Mouse (Mus musculus): ENCODE data around the gene Arl5a. TPM values are rescaled to one million over a fixed set of nuclear protein-coding genes. Genes with fewer than 3 reads are reported as not detected.

The Arl5a gene
- total and polyA plus RNA-seq, 2 experiments from 2014 or later, result 27.8 to 56.5 TPM

DNA sequence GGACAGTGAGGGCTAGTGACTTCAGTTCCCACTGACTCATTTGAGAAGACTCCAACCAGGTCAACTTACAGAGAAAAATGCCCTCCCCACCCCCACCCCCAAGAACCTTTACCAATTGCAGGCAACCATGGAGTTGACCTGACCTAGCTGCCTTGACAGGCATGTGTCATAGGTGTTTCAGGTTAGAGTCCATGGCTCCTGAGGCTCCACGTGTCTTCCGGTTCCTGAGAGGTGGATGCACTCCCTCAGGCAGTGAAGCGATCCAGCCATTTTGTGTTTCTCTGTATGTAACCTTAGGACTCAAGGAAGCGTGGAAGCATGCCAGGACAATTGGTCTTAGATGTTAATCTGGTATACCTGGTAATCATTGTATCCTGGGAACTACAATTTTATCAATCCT lies 13.7 kb upstream of the Arl5a start:
- WGBS, result 96% methylated on average over 4 of the region's 4 CpGs
- H3K27me3 ChIP-seq (ENCODE audit: insufficient read depth, low read length), result no peaks in the 10 kb centered on the region
- H3K27ac ChIP-seq (ENCODE audit: low read depth, low read length), result no peak overlapping the region
- no peak for ATAC-seq (ENCODE audit: low FRiP score)
- no peak overlapping the region for H3K4me3 ChIP-seq (ENCODE audit: low read depth, low read length)
- no peak for TF ChIP-seq CTCF (IDR thresholded peaks at IDR 0.05)
- H3K4me1 ChIP-seq (ENCODE audit: insufficient read depth, low read length), result no peaks in the 10 kb centered on the region
- H3K9me3 ChIP-seq (ENCODE audit: low read length), result no peaks in the 10 kb centered on the region
- no peak for DNase-seq (ENCODE audit: low spot score)
- no peak overlapping the region for H3K4me2 ChIP-seq (ENCODE audit: low read depth, low read length, poor library complexity, severe bottlenecking)
- no peak overlapping the region for H3K9ac ChIP-seq (replicated peaks; ENCODE audit: low read length, poor library complexity, severe bottlenecking)
- peaks cover 6% of the 10 kb centered on the region; the same call in 1 of the 2 replicates for H3K36me3 ChIP-seq (ENCODE audit: insufficient read depth, low read length)

DNA sequence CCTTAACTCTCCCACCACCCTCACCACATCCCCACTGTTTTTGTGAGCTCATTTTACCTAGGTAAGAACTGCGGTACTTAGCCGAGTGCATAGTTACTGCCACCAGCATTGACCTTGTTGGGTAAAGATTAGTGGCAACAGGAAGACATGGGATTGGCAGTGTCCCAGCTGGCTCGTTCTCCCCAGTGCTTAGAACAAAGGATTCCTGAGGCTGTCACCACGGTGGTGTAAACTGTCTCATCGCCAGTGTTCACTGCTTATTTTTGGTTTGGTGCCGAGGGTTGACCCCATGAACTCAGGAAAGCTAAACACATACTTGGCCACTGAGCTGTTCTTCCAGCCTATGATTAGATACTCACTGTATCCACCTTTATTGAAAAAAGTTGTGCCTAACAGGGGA lies 13.3 kb upstream of the Arl5a start:
- H3K4me3 ChIP-seq (ENCODE audit: low read depth, low read length), result no peak overlapping the region
- 51% methylated on average over 6 of the region's 6 CpGs for WGBS
- no peaks in the 10 kb centered on the region for H3K27me3 ChIP-seq (ENCODE audit: insufficient read depth, low read length)
- peak; percentile 63 for DNase-seq (ENCODE audit: low spot score)
- TF ChIP-seq CTCF (IDR thresholded peaks at IDR 0.05), result no peak
- ATAC-seq (ENCODE audit: low FRiP score), result no peak
- no peaks in the 10 kb centered on the region for H3K4me1 ChIP-seq (ENCODE audit: insufficient read depth, low read length)
- H3K9ac ChIP-seq (replicated peaks; ENCODE audit: low read length, poor library complexity, severe bottlenecking), result no peak overlapping the region
- H3K4me2 ChIP-seq (ENCODE audit: low read depth, low read length, poor library complexity, severe bottlenecking), result no peak overlapping the region
- no peak overlapping the region for H3K27ac ChIP-seq (ENCODE audit: low read depth, low read length)
- H3K36me3 ChIP-seq (ENCODE audit: insufficient read depth, low read length), result peaks cover 6% of the 10 kb centered on the region; the same call in 1 of the 2 replicates
- H3K9me3 ChIP-seq (ENCODE audit: low read length), result no peaks in the 10 kb centered on the region

DNA sequence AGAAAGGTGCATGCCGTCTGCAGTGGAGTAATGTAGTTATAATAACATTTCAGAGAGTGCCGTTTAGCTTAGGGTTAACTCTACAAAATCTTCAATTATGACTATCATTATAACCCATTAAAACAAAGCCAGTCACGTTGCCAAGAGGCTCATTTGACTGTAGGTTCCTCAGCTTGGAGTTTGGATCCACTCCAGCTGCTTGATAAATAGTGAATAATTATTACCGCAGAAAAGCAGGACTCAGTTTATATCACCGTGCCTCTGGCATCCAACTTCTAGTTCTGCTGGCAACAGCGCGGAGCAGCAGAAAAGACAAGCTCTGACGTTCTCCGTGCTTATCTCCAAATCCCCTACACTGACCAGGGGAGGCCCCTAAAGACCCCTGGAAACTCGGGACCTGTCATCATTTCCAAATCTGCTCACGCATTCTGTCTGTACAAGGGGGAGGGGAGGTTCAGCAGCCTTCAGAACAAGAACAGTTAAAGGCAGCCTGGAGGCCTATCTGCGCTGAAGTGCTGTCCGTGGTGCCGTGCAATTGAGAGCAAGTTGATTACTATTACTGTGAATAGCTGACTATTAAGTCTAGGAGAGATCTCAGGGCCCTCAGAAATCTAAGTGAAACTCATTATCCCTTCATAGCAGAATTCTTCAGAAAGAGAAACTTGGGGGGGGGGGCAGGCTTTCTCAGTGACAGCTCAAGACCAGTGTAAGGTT lies 11.4 kb upstream of the Arl5a start:
- H3K9me3 ChIP-seq (ENCODE audit: low read length), result no peaks in the 10 kb centered on the region
- no peak for TF ChIP-seq CTCF (IDR thresholded peaks at IDR 0.05)
- DNase-seq (ENCODE audit: low spot score) (no peak), ATAC-seq (ENCODE audit: low FRiP score) (no peak)
- H3K27ac ChIP-seq (ENCODE audit: low read depth, low read length), result no peak overlapping the region
- no peak overlapping the region for H3K4me2 ChIP-seq (ENCODE audit: low read depth, low read length, poor library complexity, severe bottlenecking)
- H3K36me3 ChIP-seq (ENCODE audit: insufficient read depth, low read length), result peaks cover 6% of the 10 kb centered on the region; the same call in 1 of the 2 replicates
- H3K4me1 ChIP-seq (ENCODE audit: insufficient read depth, low read length), result no peaks in the 10 kb centered on the region
- H3K9ac ChIP-seq (replicated peaks; ENCODE audit: low read length, poor library complexity, severe bottlenecking), result no peak overlapping the region
- H3K4me3 ChIP-seq (ENCODE audit: low read depth, low read length), result no peak overlapping the region
- WGBS, result 68% methylated on average over 14 of the region's 14 CpGs
- no peaks in the 10 kb centered on the region for H3K27me3 ChIP-seq (ENCODE audit: insufficient read depth, low read length)

DNA sequence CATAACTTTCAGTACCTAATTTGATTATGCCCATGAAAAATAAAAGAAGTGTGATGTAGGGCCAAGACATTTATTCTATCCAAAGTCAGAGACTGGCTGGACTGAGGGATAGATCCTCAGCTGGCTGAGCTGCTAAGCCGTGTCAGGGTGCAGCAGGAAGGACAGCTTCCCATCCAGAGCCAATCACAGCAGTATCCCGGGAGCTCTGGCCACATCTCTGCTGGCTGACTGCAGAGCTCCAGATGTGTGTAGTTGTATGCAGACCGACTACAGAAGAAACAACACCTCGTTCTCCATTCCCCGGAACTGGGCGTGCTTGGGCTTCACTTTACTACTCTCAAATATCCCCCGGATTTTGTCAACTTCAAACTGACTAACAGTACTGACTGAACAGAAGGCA lies 8.7 kb upstream of the Arl5a start:
- H3K4me2 ChIP-seq (ENCODE audit: low read depth, low read length, poor library complexity, severe bottlenecking), result no peak overlapping the region
- H3K4me1 ChIP-seq (ENCODE audit: insufficient read depth, low read length), result no peaks in the 10 kb centered on the region
- H3K9me3 ChIP-seq (ENCODE audit: low read length), result no peaks in the 10 kb centered on the region
- no peak overlapping the region for H3K4me3 ChIP-seq (ENCODE audit: low read depth, low read length)
- 64% methylated on average over 7 of the region's 7 CpGs for WGBS
- H3K9ac ChIP-seq (replicated peaks; ENCODE audit: low read length, poor library complexity, severe bottlenecking), result no peak overlapping the region
- peaks cover 6% of the 10 kb centered on the region; the same call in 1 of the 2 replicates for H3K36me3 ChIP-seq (ENCODE audit: insufficient read depth, low read length)
- no peak for ATAC-seq (ENCODE audit: low FRiP score)
- H3K27me3 ChIP-seq (ENCODE audit: insufficient read depth, low read length), result no peaks in the 10 kb centered on the region
- TF ChIP-seq CTCF (IDR thresholded peaks at IDR 0.05), result no peak
- no peak for DNase-seq (ENCODE audit: low spot score)
- H3K27ac ChIP-seq (ENCODE audit: low read depth, low read length), result no peak overlapping the region

DNA sequence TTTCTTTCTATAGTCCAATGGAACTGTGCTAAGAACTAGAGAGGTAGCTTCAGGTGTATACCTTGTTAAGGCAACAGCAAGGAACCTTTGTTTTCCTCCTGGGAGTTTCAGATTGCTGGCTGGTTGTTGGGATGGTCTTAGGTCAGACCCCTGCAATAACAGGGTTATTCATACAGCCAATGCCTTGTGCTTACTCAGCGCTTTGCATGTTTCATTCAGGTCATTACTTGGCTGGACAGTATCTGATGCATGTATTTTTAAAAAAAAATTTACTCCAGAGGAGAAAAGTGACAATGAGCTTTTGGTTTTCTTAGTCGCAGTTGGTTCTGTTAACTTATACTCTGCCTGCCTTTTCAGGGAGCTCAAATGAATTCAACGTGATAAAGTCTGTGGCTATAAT lies 2.7 kb upstream of the Arl5a start:
- no peaks in the 10 kb centered on the region for H3K27me3 ChIP-seq (ENCODE audit: insufficient read depth, low read length)
- TF ChIP-seq CTCF (IDR thresholded peaks at IDR 0.05), result no peak

DNA sequence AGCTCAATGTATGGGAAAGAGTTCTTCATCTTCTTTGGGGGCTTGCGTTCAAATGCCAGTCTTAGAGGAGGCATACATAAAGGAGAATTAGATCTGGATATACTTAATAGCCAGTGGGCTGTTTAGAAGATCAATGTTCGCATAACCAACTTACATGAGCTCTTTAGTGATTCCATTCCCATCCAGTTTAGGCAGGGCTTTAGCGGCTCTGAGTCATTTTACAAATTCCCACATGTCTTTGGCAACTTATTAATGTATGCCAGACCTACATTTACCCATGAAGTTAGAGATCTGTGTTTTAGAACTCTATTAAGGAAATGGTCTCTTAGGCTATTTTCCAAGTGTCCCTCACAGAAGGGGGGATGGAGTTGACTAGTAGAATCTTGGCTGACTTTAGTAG lies 1.3 kb upstream of the Arl5a start:
- Histone ChIP-seq H3K27ac (ENCODE audit: low read depth, low read length) (no peak overlapping the region), H3K4me2 (ENCODE audit: low read depth, low read length, poor library complexity, severe bottlenecking) (no peak overlapping the region; the same call in 1 of the 2 replicates), H3K9ac (replicated peaks; ENCODE audit: low read length, poor library complexity, severe bottlenecking) (no peak overlapping the region), H3K36me3 (ENCODE audit: insufficient read depth, low read length) (no peaks in the 10 kb centered on the region), H3K4me3 (ENCODE audit: low read depth, low read length) (no peak overlapping the region), H3K27me3 (ENCODE audit: insufficient read depth, low read length) (no peaks in the 10 kb centered on the region), H3K9me3 (ENCODE audit: low read length) (no peaks in the 10 kb centered on the region), H3K4me1 (ENCODE audit: insufficient read depth, low read length) (peaks cover 15% of the 10 kb centered on the region; the same call in 1 of the 2 replicates)
- TF ChIP-seq CTCF (IDR thresholded peaks at IDR 0.05), result no peak
- ATAC-seq (ENCODE audit: low FRiP score) (no peak), DNase-seq (ENCODE audit: low spot score) (no peak)
- 88% methylated on average over 3 of the region's 3 CpGs for WGBS

More for the DNA sequence above, 2.7 kb upstream of the Arl5a start:
- Histone ChIP-seq H3K4me1 (ENCODE audit: insufficient read depth, low read length) (peaks cover 8% of the 10 kb centered on the region; the same call in 1 of the 2 replicates), H3K36me3 (ENCODE audit: insufficient read depth, low read length) (no peaks in the 10 kb centered on the region), H3K27ac (ENCODE audit: low read depth, low read length) (no peak overlapping the region), H3K4me3 (ENCODE audit: low read depth, low read length) (no peak overlapping the region), H3K9me3 (ENCODE audit: low read length) (no peaks in the 10 kb centered on the region), H3K4me2 (ENCODE audit: low read depth, low read length, poor library complexity, severe bottlenecking) (no peak overlapping the region), H3K9ac (replicated peaks; ENCODE audit: low read length, poor library complexity, severe bottlenecking) (no peak overlapping the region)
- DNase-seq (ENCODE audit: low spot score) (no peak), ATAC-seq (ENCODE audit: low FRiP score) (no peak)
- 81% methylated on average over 3 of the region's 3 CpGs for WGBS

All from midbrain, postnatal 0 days (tissue).